Mouse (Mus musculus) ES-E14 (cell line): ENCODE results near the gene Fgd3.

Experiments
- CHD2 ChIP-seq: IDR thresholded peaks from 2 replicates; pipeline ENCODE4 v1.6.1; 2014; ENCODE audit warnings: mild to moderate bottlenecking, low read depth, low read length, inconsistent platforms
- HCFC1 ChIP-seq: IDR thresholded peaks from 2 replicates; pipeline ENCODE4 v1.6.1; 2012; ENCODE audit warnings: low read length, inconsistent platforms, borderline replicate concordance; ENCODE audit not compliant: insufficient read depth
- ZNF384 ChIP-seq: IDR thresholded peaks from 2 replicates; pipeline ENCODE4 v1.6.1; 2012; ENCODE audit warnings: low read depth, low read length, inconsistent platforms

DNA sequence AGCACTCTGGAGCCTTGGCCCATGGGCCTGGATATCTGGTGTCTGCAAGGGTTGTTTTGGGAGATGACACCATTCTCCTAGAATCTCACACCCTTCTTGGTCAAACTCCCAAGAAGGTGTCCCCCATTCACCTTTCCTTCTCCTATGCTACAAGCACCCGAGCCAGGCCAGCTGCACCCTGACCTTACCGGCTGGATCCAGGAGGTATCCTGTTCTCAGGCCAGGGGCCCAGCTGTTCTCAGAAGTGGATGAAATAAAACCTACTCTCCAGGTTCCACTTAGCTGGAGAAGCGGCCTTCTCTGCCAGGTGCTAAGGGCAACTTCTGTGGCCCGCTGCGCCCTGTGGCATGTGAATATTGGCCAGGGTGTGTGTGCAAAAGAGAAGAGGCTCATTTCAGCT is 4.8 kb upstream of the Fgd3 start:
- TF ChIP-seq ZNF384 (no peak), HCFC1 (no peak), CHD2 (no peak)
